Mouse (Mus musculus) liver, adult 2 months (tissue): ENCODE results near the gene Ubap2.

ENCODE experiments used
- CTCF ChIP-seq: fragments of 200-500 bp; IDR thresholded peaks from 2 replicates; pipeline ENCODE4 v1.5.1; 2011; ENCODE audit warnings: low read depth, low read length, control low read depth
- POLR2A ChIP-seq: fragments of 200-500 bp; IDR thresholded peaks from 2 replicates; pipeline ENCODE4 v1.6.1; 2011; ENCODE audit warnings: low read length, control low read depth; ENCODE audit not compliant: insufficient read depth; ENCODE audit errors: extremely low read depth

GRCm38 (mm10) chr4:41284087-41284486, 9.1 kb upstream of the Ubap2 start:
- TF ChIP-seq CTCF (no peak), POLR2A (no peak)
